Mouse (Mus musculus) cerebellum, adult 2 months (tissue): ENCODE data around the gene Tinagl1.

Experiments used
- CTCF ChIP-seq: fragments of 200-500 bp; IDR thresholded peaks from 2 replicates; pipeline ENCODE4 v1.5.1; 2011; ENCODE audit warnings: low read depth, mild to moderate bottlenecking, control low read depth, low read length, moderate library complexity, borderline replicate concordance; ENCODE audit not compliant: insufficient read depth
- POLR2A ChIP-seq: fragments of 200-500 bp; IDR thresholded peaks from 2 replicates; pipeline ENCODE4 v1.6.1; 2011; ENCODE audit warnings: low read length, control low read depth, borderline replicate concordance; ENCODE audit not compliant: insufficient read depth

- no peak for TF ChIP-seq CTCF
- no peak for TF ChIP-seq POLR2A
These were observed 26.5 kb downstream of the Tinagl1 start for GRCm38 (mm10) chr4:130148405-130148804.
